Mouse (Mus musculus) skeletal muscle tissue, postnatal 0 days (tissue): ENCODE results near the gene Mterf1b. TPM values are rescaled to one million over a fixed set of nuclear protein-coding genes. Genes with fewer than 3 reads are reported as not detected.

ENCODE experiments used
- polyA plus RNA-seq: library from polyadenylated mRNA; unstranded; fragments of >200 nt; fragmentation: Nextera tagmentation; extraction: Ambion mirVana; gene quantifications from 2 replicates; pipeline ENCODE4 v1.2.1, GENCODE M21; 2015

Gene Mterf1b
- 0.99 and 1.2 TPM in 2 replicates for polyA plus RNA-seq

GRCm38 (mm10) chr5:4191671-4192480 is at the start of gene Mterf1b:
Gene Mterf1b (plus strand): TSS chr5:4192367.

Other genes with a start within 250 kb of the Mterf1b start
- gene Cyp51, start 87.6 kb upstream of the Mterf1b start, polyA plus RNA-seq: 8.7 and 16.9 TPM in 2 replicates